Mouse (Mus musculus): ENCODE results near the gene Foxo6. TPM values are rescaled to one million over a fixed set of nuclear protein-coding genes. Genes with fewer than 3 reads are reported as not detected.

The Foxo6 gene
- polyA plus RNA-seq (2015; fragmentation: Nextera tagmentation; extraction: Ambion mirVana), result 1.0 and 1.3 TPM in 2 replicates

- Histone ChIP-seq H3K9ac (peak within 1 kb of the TSS; percentile 62), H3K4me1 (replicated peaks) (peaks cover 60% of the 10 kb centered on the region), H3K27ac (replicated peaks) (peak within 1 kb of the TSS; percentile 80), H3K4me2 (peak within 1 kb of the TSS; percentile 85), H3K4me3 (peak within 1 kb of the TSS; percentile 75), H3K27me3 (0 out of 2 replicates have a peak, but pooled peaks cover 8% of the 10 kb centered on the region), H3K9me3 (no peaks in the 10 kb centered on the region), H3K36me3 (no peaks in the 10 kb centered on the region)
- under 1% methylated on average over 74 of the region's 99 CpGs for WGBS
- peak; percentile 91 for ATAC-seq (ENCODE audit: low FRiP score, low read depth)
These were observed at the start of gene Foxo6 for GRCm38 (mm10) chr4:120287290-120288111. TSS of gene Foxo6 (minus strand) at chr4:120287349.

DNA sequence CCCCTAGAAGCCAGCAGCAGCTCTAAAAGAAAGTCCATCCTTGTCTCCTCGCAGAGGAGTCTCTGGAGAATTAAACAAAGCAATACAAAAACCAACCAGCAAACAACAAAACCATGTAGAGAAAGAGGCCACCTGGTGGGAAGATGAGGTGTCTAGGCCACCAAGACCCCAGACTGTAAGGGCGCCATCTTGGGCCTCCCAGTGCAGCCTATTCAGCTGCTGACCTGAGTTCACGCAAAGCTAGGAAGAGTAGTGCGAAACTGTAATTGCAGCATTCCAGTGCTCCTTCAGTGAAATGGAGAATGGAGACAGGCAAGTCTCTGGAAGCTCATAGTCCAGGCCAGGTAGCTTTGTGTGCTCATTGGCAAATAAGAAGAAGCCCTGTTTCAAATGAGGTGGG is 47.2 kb upstream of the Foxo6 start:
- H3K9me3 ChIP-seq, result no peaks in the 10 kb centered on the region

DNA sequence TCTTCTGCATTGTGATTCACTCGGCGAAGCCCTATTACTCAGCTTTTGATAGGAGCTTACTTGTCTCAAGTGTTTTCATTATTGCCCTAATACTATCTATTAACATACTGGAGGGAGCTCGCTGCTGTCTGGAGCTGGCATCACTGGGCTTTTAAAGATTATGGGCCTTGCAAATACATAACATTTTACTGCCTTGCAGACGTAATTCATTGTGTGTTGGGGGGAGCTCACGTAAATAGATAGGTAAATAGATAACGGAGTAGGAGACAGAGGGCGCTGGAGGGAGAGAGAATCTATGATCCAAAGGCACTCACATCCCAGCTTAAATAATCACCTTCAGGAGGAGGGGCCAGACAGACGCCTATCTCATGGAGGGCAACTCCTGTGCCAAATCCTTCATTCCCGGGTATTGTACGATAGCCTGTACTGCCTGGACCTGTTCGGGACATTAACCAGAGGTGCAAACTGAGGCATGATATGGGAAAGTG is 45.8 kb upstream of the Foxo6 start:
- H3K4me1 ChIP-seq (replicated peaks), result peaks cover 20% of the 10 kb centered on the region
- no peak overlapping the region for H3K9ac ChIP-seq
- H3K27ac ChIP-seq (replicated peaks), result peak overlapping the region; percentile 76
- H3K27me3 ChIP-seq, result no peaks in the 10 kb centered on the region
- ATAC-seq (ENCODE audit: low FRiP score, low read depth), result peak; percentile 81
- no peaks in the 10 kb centered on the region for H3K9me3 ChIP-seq
- no peaks in the 10 kb centered on the region for H3K36me3 ChIP-seq
- WGBS, result 22% methylated on average over 11 of the region's 11 CpGs
- H3K4me3 ChIP-seq, result no peak overlapping the region
- H3K4me2 ChIP-seq, result peak overlapping the region; percentile 23

More for the DNA sequence above, 47.2 kb upstream of the Foxo6 start:
- H3K9ac ChIP-seq, result no peak overlapping the region
- no peak overlapping the region for H3K4me3 ChIP-seq
- H3K27ac ChIP-seq (replicated peaks), result no peak overlapping the region
- no peaks in the 10 kb centered on the region for H3K27me3 ChIP-seq
- peaks cover 20% of the 10 kb centered on the region for H3K4me1 ChIP-seq (replicated peaks)
- 93% methylated on average over 4 of the region's 4 CpGs for WGBS
- no peak for ATAC-seq (ENCODE audit: low FRiP score, low read depth)
- no peaks in the 10 kb centered on the region for H3K36me3 ChIP-seq
- H3K4me2 ChIP-seq, result no peak overlapping the region

DNA sequence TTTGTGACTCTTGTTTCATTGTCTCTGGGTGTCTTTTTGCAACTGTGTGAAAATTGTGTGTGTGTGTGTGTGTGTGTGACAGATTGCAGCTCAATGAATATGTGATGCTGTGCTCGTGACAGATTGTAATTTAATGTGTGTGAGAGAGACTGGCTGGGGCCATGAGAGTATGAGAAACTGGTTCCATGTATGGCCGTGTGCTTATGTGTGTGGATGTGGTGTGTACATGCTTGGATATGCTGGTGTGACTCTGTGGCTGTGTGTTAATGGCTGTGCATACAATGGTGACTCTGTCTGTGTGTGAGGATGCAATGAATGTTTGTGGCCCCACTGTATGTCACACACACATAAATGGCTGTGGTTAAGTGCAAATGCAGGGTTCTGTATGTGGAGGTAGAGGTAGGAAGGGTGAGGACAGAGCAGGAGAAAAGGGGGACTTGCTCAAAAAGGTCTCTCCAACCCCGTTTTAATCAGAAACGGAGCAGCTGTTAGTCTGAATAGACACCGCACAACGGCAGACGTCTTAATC is 45.3 kb upstream of the Foxo6 start:
- Histone ChIP-seq H3K27ac (replicated peaks) (peak overlapping the region; percentile 76), H3K36me3 (no peaks in the 10 kb centered on the region), H3K4me3 (no peak overlapping the region), H3K9ac (no peak overlapping the region), H3K27me3 (no peaks in the 10 kb centered on the region), H3K4me2 (peak overlapping the region; percentile 23), H3K9me3 (no peaks in the 10 kb centered on the region), H3K4me1 (replicated peaks) (peaks cover 20% of the 10 kb centered on the region)
- WGBS, result 23% methylated on average over 7 of the region's 7 CpGs
- peak; percentile 68; the same call in 1 of the 2 replicates for ATAC-seq (ENCODE audit: low FRiP score, low read depth)

- Histone ChIP-seq H3K9me3 (no peaks in the 10 kb centered on the region), H3K4me3 (no peak overlapping the region), H3K9ac (no peak overlapping the region), H3K4me2 (no peak overlapping the region), H3K36me3 (no peaks in the 10 kb centered on the region), H3K27ac (replicated peaks) (peak overlapping the region; percentile 76; the same call in 1 of the 2 replicates), H3K4me1 (replicated peaks) (peaks cover 20% of the 10 kb centered on the region), H3K27me3 (no peaks in the 10 kb centered on the region)
- 69% methylated on average over 7 of the region's 7 CpGs for WGBS
- no peak for ATAC-seq (ENCODE audit: low FRiP score, low read depth)
These were observed 44.8 kb upstream of the Foxo6 start for GRCm38 (mm10) chr4:120331992-120332391.

DNA sequence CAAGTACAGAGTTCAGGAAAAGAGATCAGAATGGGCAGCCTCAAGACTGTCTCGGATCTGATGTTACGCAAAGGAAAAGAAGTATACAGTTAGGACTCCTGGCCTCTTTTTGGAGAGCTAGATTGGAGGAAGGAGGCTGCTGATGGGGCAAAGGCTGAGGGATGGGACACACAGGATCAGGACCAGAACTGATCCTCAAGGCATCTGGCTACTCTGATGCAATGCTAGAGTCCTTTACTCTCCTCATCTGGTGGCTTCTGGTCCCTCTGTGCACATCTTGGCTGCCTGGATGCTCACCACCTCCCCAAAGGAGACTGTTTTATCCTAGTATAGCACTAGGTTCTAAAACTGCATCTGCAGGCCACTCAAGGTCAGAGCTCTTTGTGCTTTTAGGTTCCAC is 44.4 kb upstream of the Foxo6 start:
- ATAC-seq (ENCODE audit: low FRiP score, low read depth), result no peak
- peaks cover 20% of the 10 kb centered on the region for H3K4me1 ChIP-seq (replicated peaks)
- H3K4me3 ChIP-seq, result no peak overlapping the region
- no peaks in the 10 kb centered on the region for H3K36me3 ChIP-seq
- no peak overlapping the region for H3K9ac ChIP-seq
- no peak overlapping the region for H3K27ac ChIP-seq (replicated peaks)
- no peaks in the 10 kb centered on the region for H3K9me3 ChIP-seq
- no peak overlapping the region for H3K4me2 ChIP-seq
- no peaks in the 10 kb centered on the region for H3K27me3 ChIP-seq
- 93% methylated on average over 2 of the region's 2 CpGs for WGBS

DNA sequence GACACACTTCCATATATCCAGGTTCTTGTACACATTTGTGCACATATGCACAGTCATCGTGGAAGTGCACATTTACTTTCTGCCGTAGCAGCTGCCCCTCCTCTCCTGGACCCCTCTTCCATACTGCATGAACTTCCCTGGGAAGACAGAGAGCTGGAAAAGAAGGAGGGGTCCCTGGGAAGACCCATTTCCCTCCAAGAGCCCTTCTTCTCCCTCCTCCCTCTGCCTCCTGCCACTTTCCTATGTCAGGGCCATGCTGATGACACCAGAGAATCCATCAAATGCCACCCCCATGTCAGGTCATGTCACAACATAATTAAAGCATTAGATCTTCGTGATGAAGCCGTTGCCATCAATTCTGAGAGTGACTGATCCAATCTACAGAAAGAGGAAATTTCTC is 38.6 kb upstream of the Foxo6 start:
- Histone ChIP-seq H3K4me1 (replicated peaks) (no peaks in the 10 kb centered on the region; the same call in 1 of the 2 replicates), H3K9ac (no peak overlapping the region), H3K4me2 (no peak overlapping the region), H3K9me3 (no peaks in the 10 kb centered on the region), H3K4me3 (no peak overlapping the region), H3K36me3 (no peaks in the 10 kb centered on the region), H3K27me3 (no peaks in the 10 kb centered on the region), H3K27ac (replicated peaks) (no peak overlapping the region)
- 54% methylated on average over 4 of the region's 4 CpGs for WGBS
- no peak for ATAC-seq (ENCODE audit: low FRiP score, low read depth)

GRCm38 (mm10) chr4:120325051-120325450 is 37.9 kb upstream of the Foxo6 start:
- no peak overlapping the region for H3K4me3 ChIP-seq
- 80% methylated on average over 6 of the region's 6 CpGs for WGBS
- H3K4me2 ChIP-seq, result no peak overlapping the region
- no peak overlapping the region for H3K9ac ChIP-seq
- no peak for ATAC-seq (ENCODE audit: low FRiP score, low read depth)
- H3K27me3 ChIP-seq, result no peaks in the 10 kb centered on the region
- H3K36me3 ChIP-seq, result no peaks in the 10 kb centered on the region
- H3K9me3 ChIP-seq, result no peaks in the 10 kb centered on the region
- H3K27ac ChIP-seq (replicated peaks), result no peak overlapping the region
- no peaks in the 10 kb centered on the region; the same call in 1 of the 2 replicates for H3K4me1 ChIP-seq (replicated peaks)

- H3K27ac ChIP-seq (replicated peaks), result no peak overlapping the region
- H3K4me2 ChIP-seq, result no peak overlapping the region
- H3K9me3 ChIP-seq, result no peaks in the 10 kb centered on the region
- H3K4me3 ChIP-seq, result no peak overlapping the region
- ATAC-seq (ENCODE audit: low FRiP score, low read depth), result no peak
- H3K36me3 ChIP-seq, result no peaks in the 10 kb centered on the region
- WGBS, result 85% methylated on average over 1 of the region's 1 CpGs
- H3K4me1 ChIP-seq (replicated peaks), result no peaks in the 10 kb centered on the region; the same call in 1 of the 2 replicates
- H3K27me3 ChIP-seq, result no peaks in the 10 kb centered on the region
- no peak overlapping the region for H3K9ac ChIP-seq
These were observed 36.7 kb upstream of the Foxo6 start for GRCm38 (mm10) chr4:120323858-120324257.

- Histone ChIP-seq H3K4me3 (no peak overlapping the region), H3K9me3 (no peaks in the 10 kb centered on the region), H3K27ac (replicated peaks) (no peak overlapping the region), H3K9ac (no peak overlapping the region), H3K36me3 (no peaks in the 10 kb centered on the region), H3K27me3 (no peaks in the 10 kb centered on the region), H3K4me1 (replicated peaks) (no peaks in the 10 kb centered on the region; the same call in 1 of the 2 replicates), H3K4me2 (no peak overlapping the region)
- ATAC-seq (ENCODE audit: low FRiP score, low read depth), result no peak
- 28% methylated on average over 6 of the region's 6 CpGs for WGBS
These were observed 36.0 kb upstream of the Foxo6 start for GRCm38 (mm10) chr4:120323198-120323597.

GRCm38 (mm10) chr4:120317541-120317940 is 30.4 kb upstream of the Foxo6 start:
- Histone ChIP-seq H3K27me3 (no peaks in the 10 kb centered on the region), H3K9ac (no peak overlapping the region), H3K4me2 (no peak overlapping the region), H3K36me3 (no peaks in the 10 kb centered on the region), H3K4me1 (replicated peaks) (no peaks in the 10 kb centered on the region; the same call in 1 of the 2 replicates), H3K4me3 (no peak overlapping the region), H3K9me3 (no peaks in the 10 kb centered on the region), H3K27ac (replicated peaks) (no peak overlapping the region)
- 58% methylated on average over 2 of the region's 2 CpGs for WGBS
- no peak for ATAC-seq (ENCODE audit: low FRiP score, low read depth)

GRCm38 (mm10) chr4:120316716-120317115 is 29.6 kb upstream of the Foxo6 start:
- Histone ChIP-seq H3K4me2 (no peak overlapping the region), H3K27ac (replicated peaks) (no peak overlapping the region), H3K4me1 (replicated peaks) (no peaks in the 10 kb centered on the region), H3K9me3 (no peaks in the 10 kb centered on the region), H3K9ac (no peak overlapping the region), H3K27me3 (no peaks in the 10 kb centered on the region), H3K36me3 (no peaks in the 10 kb centered on the region), H3K4me3 (no peak overlapping the region)
- no peak for ATAC-seq (ENCODE audit: low FRiP score, low read depth)
- 85% methylated on average over 4 of the region's 4 CpGs for WGBS
